Mouse (Mus musculus) CD4-positive, CD25-positive, alpha-beta regulatory T cell, adult 4 months (primary cell): ENCODE measurements at regions not wholly inside any gene's neighbourhood (a gene's known extent, or its start where the extent isn't known, plus 50 kb on each side); places are given as distances from the start of the nearest gene placed in this dataset.
A peak's percentile ranks its signal among the peaks of the same experiment; 100 is the strongest.

Experiments used
- ATAC-seq: one replicate; pipeline ENCODE4 v1.8.0; 2017

- no peak for ATAC-seq
Observed at GRCm38 (mm10) chr6:67151515-67151914, 86.5 kb upstream of the Serbp1 start.

GRCm38 (mm10) chr6:67149425-67149824, 88.6 kb upstream of the Serbp1 start:
- no peak for ATAC-seq

DNA sequence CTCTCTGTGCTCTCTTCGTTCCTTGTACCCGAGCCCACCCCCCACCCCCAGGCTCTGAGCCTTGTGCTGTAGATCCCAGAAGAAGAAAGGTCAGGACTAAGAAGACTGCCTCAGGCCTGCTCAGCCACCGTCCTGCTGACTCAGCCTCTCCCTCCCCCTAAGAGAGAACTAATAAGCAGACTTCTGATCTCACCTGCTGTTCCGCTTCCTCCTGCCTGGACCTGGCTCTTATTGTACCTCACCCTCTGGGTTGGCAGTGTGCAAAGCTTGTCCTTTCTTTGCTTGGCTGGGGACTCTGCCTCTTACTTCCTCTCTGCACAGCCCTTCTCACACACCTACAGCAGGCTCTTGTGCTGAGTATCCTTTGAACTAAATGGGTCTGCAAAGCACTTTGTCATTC, 91.3 kb upstream of the Serbp1 start:
- ATAC-seq, result no peak

DNA sequence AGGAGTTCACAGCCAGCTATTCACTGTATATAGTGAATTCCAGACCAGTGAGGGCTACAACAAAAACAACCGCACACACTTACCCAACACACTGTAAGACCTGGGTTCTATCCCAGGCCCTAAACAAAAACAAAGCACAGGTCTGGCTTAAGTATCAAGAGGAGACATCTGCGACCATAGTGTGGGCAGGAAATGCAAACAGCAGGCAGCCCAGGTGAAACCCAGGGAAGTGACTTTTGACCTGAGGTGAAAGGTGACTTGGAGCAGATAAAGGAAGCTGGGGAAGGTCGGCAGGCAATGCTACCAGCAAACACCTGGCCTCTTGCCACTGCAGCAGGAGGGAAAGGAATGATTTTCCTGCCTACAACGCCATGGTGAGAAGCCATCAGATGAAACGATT, 92.0 kb upstream of the Serbp1 start:
- ATAC-seq, result no peak

GRCm38 (mm10) chr6:67144946-67145716, 92.8 kb upstream of the Serbp1 start:
- no peak for ATAC-seq

- ATAC-seq, result peak; percentile 65
Observed at GRCm38 (mm10) chr6:67142179-67142578, 95.8 kb upstream of the Serbp1 start.

DNA sequence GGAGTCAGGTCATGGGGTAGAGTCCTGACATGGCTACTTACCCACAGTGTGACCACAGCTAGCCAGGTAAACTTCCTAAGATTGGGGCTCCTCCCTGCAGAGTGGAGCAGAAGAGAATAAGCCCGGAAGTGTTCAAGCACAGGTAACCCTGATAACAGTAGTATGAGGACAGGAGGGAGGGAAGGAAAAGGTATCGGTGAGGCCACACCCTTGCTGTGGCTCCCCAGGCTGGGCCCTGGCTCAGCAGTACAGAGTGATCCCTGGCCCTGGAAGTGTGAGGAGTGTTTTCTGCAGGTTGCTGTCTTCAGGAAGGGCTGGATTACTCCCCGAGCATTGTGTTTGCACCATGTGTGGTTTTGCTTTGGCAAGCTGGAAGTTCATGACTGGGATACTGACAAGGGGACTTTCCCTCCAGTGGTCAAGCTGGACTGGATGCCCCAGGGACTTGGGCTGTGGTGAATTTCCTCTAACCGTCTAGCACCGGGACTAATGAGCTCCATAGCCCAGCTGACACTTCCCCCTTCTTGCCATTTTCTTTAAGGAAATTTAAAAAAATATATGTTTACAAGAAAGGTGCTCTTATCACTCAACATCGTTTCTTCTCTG, 97.2 kb upstream of the Serbp1 start:
- ATAC-seq, result no peak

GRCm38 (mm10) chr6:67139012-67139375, 99.0 kb upstream of the Serbp1 start:
- ATAC-seq, result no peak

- no peak for ATAC-seq
Observed at GRCm38 (mm10) chr6:67138302-67139011, 99.5 kb upstream of the Serbp1 start.

DNA sequence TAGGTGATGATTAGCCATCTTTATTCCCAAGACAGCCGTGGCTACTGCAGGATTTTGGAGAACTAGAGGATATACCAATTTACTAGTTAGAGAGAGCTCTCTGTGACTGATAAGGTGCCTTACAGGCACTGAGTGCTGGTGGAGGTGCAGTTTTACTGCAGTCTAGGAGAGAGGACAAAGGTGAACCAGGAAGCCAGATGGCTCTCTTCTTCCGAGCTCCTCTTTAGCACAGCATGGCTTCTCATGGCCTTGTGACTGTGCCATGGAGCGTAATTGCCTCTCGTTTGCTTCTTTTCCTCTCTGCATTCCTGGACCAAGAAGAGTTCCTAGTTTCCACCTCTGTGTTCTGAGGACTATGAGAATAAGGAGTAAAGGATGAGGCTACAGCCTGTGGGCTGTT, 100.2 kb upstream of the Gadd45a start:
- no peak for ATAC-seq

DNA sequence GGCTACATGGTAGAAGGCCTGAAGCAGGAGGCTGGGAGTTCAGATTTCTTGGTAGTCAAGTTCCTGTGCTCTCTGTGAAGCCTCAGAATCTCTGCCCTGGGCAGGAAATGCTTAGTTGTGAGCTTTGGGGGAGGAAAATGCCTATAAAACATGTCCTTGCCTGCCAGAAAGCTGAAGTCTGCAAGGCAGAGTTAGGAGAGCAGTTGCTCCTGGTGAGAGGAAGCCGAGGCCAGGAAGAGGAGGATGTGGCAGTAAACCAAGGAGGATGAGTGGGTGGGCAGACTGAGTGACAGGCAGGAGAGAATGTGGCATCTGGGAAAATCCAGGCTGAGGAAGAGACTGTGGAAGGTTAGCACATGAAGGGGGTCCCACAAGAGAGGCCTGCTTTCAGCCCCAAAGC, 97.7 kb upstream of the Gadd45a start:
- ATAC-seq, result no peak

GRCm38 (mm10) chr6:67130540-67131301, 93.5 kb upstream of the Gadd45a start:
- no peak for ATAC-seq

GRCm38 (mm10) chr6:67129626-67130025, 92.4 kb upstream of the Gadd45a start:
- no peak for ATAC-seq

- ATAC-seq, result peak; percentile 34
Observed at GRCm38 (mm10) chr6:67128503-67129463, 91.5 kb upstream of the Gadd45a start.

GRCm38 (mm10) chr6:67127727-67128126, 90.5 kb upstream of the Gadd45a start:
- no peak for ATAC-seq

- no peak for ATAC-seq
Observed at GRCm38 (mm10) chr6:67125715-67126312, 88.6 kb upstream of the Gadd45a start.

DNA sequence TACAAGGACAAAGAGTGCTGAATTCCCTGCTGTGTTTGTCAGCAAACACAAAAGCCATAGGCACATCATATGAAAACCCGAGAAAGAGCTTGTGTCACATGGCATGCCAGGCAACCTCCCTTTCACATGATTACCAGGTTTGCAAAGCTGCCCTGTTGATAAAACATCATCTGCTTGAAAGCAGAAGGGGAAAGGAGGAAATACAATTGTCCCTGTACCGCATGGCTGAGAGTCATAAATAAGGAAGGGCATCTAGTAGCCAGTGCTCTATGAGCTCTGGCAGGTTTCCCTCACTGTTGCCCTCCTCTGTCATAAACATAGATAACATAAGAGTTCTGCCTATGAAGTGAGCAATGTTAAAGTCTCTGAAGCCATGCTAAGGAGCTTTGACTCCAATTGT, 86.8 kb upstream of the Gadd45a start:
- no peak for ATAC-seq

DNA sequence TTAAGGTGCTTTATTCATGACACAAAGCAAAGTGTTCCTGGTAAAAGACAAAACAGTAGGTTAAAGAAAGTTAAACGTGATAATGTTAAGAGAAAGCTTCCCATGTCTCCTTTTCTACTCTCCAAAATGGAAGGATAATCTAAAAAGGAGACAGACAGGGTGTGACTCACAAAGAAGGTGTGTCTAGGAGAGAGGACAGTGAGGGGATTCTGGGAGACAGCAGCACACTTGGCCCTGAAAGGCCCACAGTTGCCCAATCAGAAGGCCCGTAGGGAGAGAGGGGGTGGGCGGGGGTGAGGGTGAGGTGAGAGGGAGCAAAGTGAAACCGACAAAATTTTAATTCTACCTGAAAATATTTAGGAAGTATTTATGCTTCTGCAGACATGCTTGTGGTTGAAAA, 85.8 kb upstream of the Gadd45a start:
- ATAC-seq, result no peak

- ATAC-seq, result no peak
Observed at GRCm38 (mm10) chr6:67116306-67116705, 79.0 kb upstream of the Gadd45a start.

GRCm38 (mm10) chr6:67115505-67116303, 78.4 kb upstream of the Gadd45a start:
- ATAC-seq, result no peak

GRCm38 (mm10) chr6:67114753-67115152, 77.5 kb upstream of the Gadd45a start:
- ATAC-seq, result no peak
